Mouse (Mus musculus): ENCODE measurements around the gene Babam2.
"Not testable (repeated sequence)": the region's sequence is repeated elsewhere in the genome, so short reads cannot be mapped to it uniquely, and the experiment has no call there.

Gene Babam2

GRCm38 (mm10) chr5:31959886-31960285 is 262.4 kb downstream of the Babam2 start:
- no peaks in the 10 kb centered on the region for H3K36me3 ChIP-seq (ENCODE audit: control insufficient read depth, insufficient read depth, low read length, poor library complexity, severe bottlenecking)
- no peaks in the 10 kb centered on the region for H3K27me3 ChIP-seq (ENCODE audit: control insufficient read depth, insufficient read depth, low read length, poor library complexity, severe bottlenecking)
- DNase-seq (ENCODE audit: low read depth, low spot score) = no peak

- Histone ChIP-seq H3K36me3 (ENCODE audit: control insufficient read depth, insufficient read depth, low read length, poor library complexity, severe bottlenecking) (no peaks in the 10 kb centered on the region), H3K27me3 (ENCODE audit: control insufficient read depth, insufficient read depth, low read length, poor library complexity, severe bottlenecking) (no peaks in the 10 kb centered on the region)
- no peak for DNase-seq (ENCODE audit: low read depth, low spot score)
These were observed 263.9 kb downstream of the Babam2 start for GRCm38 (mm10) chr5:31961423-31961822.

DNA sequence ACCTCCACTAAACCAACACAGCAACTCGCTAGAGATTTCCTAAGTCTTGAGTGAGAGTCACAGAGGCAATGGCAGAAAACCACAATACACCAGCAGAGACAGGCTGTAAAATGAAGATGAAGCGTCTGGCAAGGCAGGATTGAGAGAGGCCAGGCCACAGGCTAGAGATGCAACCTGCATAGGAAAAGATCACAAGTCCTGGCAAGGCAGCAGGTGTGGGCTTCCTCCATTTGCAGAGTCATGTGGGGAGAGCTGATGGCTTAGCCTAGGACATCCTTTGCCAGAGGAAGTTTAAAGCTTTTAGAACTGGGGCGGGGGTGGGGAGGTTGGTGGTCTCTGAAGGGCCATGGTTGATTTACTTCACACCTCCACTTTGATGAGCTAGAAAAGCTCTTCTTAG is 264.9 kb downstream of the Babam2 start:
- no peaks in the 10 kb centered on the region for H3K36me3 ChIP-seq (ENCODE audit: control insufficient read depth, insufficient read depth, low read length, poor library complexity, severe bottlenecking)

GRCm38 (mm10) chr5:31963352-31963751 is 265.9 kb downstream of the Babam2 start:
- H3K27me3 ChIP-seq (ENCODE audit: control insufficient read depth, insufficient read depth, low read length, poor library complexity, severe bottlenecking) = no peaks in the 10 kb centered on the region
- no peak for DNase-seq (ENCODE audit: low read depth, low spot score)

More for the DNA sequence above, 264.9 kb downstream of the Babam2 start:
- no peak for DNase-seq (ENCODE audit: low read depth, low spot score)
- H3K27me3 ChIP-seq (ENCODE audit: control insufficient read depth, insufficient read depth, low read length, poor library complexity, severe bottlenecking) = no peaks in the 10 kb centered on the region

GRCm38 (mm10) chr5:31963851-31964250 is 266.4 kb downstream of the Babam2 start:
- Histone ChIP-seq H3K36me3 (ENCODE audit: control insufficient read depth, insufficient read depth, low read length, poor library complexity, severe bottlenecking) (no peaks in the 10 kb centered on the region), H3K27me3 (ENCODE audit: control insufficient read depth, insufficient read depth, low read length, poor library complexity, severe bottlenecking) (no peaks in the 10 kb centered on the region)
- no peak for DNase-seq (ENCODE audit: low read depth, low spot score)

More at GRCm38 (mm10) chr5:31963352-31963751, 265.9 kb downstream of the Babam2 start:
- no peaks in the 10 kb centered on the region for H3K36me3 ChIP-seq (ENCODE audit: control insufficient read depth, insufficient read depth, low read length, poor library complexity, severe bottlenecking)

DNA sequence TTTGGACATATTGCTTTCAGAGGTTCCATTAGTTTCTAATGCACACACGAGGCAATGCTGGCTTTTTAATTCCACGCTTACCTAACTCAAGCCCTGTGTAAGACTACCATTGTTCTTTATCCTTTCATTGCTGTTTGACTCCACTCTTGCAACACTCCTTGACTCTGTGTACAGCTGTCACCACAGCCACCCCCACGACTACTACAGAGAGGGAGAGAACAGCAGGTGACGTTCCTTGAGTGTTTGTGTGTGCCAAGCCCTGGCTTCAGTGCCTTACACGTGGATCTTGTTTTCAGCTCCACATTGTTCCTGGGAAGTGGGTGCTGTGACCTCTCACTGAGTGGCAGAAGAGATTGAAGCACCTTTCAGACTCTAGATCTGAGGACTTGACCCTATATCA is 269.3 kb downstream of the Babam2 start:
- no peak for DNase-seq (ENCODE audit: low read depth, low spot score)
- no peaks in the 10 kb centered on the region for H3K36me3 ChIP-seq (ENCODE audit: control insufficient read depth, insufficient read depth, low read length, poor library complexity, severe bottlenecking)
- no peaks in the 10 kb centered on the region for H3K27me3 ChIP-seq (ENCODE audit: control insufficient read depth, insufficient read depth, low read length, poor library complexity, severe bottlenecking)

DNA sequence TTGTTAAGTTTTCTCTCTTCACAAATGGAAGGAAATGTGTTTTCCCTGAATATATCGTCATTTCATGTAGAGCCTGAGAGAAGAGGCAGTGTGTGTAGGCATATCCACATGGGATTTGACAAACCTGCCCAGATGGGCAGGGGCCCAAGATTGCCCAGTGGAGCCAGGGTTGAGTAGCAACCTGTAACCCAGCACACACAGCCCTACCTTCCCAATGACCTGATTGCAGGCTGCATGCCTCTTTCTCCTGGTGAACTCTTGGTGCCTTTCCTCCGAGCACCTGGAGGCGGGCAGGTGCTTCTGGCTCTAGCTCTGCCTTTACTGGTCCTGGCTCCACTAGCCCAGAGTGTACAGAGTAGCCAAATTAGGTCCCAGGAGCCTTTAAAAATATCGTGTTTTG is 270.0 kb downstream of the Babam2 start:
- H3K27me3 ChIP-seq (ENCODE audit: control insufficient read depth, insufficient read depth, low read length, poor library complexity, severe bottlenecking) = no peaks in the 10 kb centered on the region
- H3K36me3 ChIP-seq (ENCODE audit: control insufficient read depth, insufficient read depth, low read length, poor library complexity, severe bottlenecking) = no peaks in the 10 kb centered on the region
- DNase-seq (ENCODE audit: low read depth, low spot score) = no peak

- Histone ChIP-seq H3K36me3 (ENCODE audit: control insufficient read depth, insufficient read depth, low read length, poor library complexity, severe bottlenecking) (no peaks in the 10 kb centered on the region), H3K27me3 (ENCODE audit: control insufficient read depth, insufficient read depth, low read length, poor library complexity, severe bottlenecking) (no peaks in the 10 kb centered on the region)
- no peak for DNase-seq (ENCODE audit: low read depth, low spot score)
These were observed 270.6 kb downstream of the Babam2 start for GRCm38 (mm10) chr5:31968046-31968506.

GRCm38 (mm10) chr5:31972416-31972815 is 274.9 kb downstream of the Babam2 start:
- DNase-seq (ENCODE audit: low read depth, low spot score); H3K36me3 ChIP-seq (ENCODE audit: control insufficient read depth, insufficient read depth, low read length, poor library complexity, severe bottlenecking); H3K27me3 ChIP-seq (ENCODE audit: control insufficient read depth, insufficient read depth, low read length, poor library complexity, severe bottlenecking): not testable (repeated sequence)

- no peak for DNase-seq (ENCODE audit: low read depth, low spot score)
- no peaks in the 10 kb centered on the region for H3K36me3 ChIP-seq (ENCODE audit: control insufficient read depth, insufficient read depth, low read length, poor library complexity, severe bottlenecking)
- H3K27me3 ChIP-seq (ENCODE audit: control insufficient read depth, insufficient read depth, low read length, poor library complexity, severe bottlenecking) = no peaks in the 10 kb centered on the region
These were observed 277.2 kb downstream of the Babam2 start for GRCm38 (mm10) chr5:31974614-31975168.

DNA sequence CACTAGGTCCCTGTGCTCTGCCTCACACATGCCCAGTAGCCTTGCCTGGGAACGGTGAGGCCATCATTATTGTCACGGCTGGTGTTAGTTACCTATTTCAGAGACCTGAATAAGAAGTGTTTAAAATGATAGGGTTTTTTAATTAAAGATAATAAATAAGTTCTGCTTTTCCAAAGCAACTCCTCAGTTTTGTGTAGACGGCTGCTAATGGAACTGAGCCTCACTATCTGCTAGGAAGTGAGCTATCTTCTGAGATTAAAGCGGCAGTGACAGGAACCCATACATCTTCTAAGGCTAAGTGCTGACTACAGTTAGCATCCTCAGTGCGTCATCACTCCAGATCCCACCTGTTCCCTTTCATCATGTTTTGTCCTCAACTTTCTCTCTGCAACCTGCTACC is 284.6 kb downstream of the Babam2 start:
- no peaks in the 10 kb centered on the region for H3K36me3 ChIP-seq (ENCODE audit: control insufficient read depth, insufficient read depth, low read length, poor library complexity, severe bottlenecking)
- DNase-seq (ENCODE audit: low read depth, low spot score) = no peak

DNA sequence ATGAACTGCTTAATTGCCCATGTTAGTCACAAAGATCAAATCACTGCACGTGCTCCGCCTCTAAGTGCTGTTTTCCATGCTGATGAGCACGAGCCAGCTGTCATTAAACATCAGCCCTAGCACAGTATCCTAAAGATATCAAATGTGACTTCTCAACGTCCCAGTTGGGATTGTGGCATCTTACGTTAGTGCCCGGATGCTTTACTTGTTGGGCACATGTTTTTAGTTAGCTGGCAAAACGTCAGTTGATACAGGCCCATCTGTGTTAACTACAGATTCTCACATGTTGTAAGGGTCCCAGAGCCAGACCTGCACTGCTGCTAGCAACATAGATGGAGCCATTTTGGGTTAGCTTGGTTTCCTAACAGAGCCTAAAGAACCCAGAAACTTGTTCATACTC is 285.7 kb downstream of the Babam2 start:
- Histone ChIP-seq H3K27me3 (ENCODE audit: control insufficient read depth, insufficient read depth, low read length, poor library complexity, severe bottlenecking) (no peaks in the 10 kb centered on the region), H3K36me3 (ENCODE audit: control insufficient read depth, insufficient read depth, low read length, poor library complexity, severe bottlenecking) (no peaks in the 10 kb centered on the region)
- no peak for DNase-seq (ENCODE audit: low read depth, low spot score)

More for the DNA sequence above, 284.6 kb downstream of the Babam2 start:
- no peaks in the 10 kb centered on the region for H3K27me3 ChIP-seq (ENCODE audit: control insufficient read depth, insufficient read depth, low read length, poor library complexity, severe bottlenecking)

DNA sequence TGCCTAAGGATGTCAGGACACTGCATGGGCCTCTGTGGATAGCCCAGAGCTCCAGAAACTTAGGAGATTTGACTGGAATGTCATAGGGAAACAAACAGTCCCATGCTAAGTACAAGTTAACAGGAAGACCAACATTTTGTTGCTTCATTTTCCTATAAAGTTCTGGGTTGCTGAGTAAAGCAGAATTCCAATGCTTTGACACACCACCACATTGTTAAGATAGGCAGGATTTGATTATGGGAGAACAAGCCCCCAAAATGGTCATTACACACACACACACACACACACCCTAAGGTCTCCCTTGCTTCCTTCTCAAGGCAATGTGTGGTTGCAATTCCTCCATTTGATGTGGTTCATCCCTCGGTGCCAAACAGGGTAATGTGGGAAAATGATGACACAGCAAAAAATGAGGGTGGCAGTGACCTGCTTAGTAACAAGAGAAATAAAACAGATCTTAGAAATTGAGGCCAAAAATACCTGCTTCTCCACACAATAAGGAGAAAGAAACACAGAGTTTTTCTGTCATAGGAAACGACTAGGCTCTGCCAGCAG is 286.4 kb downstream of the Babam2 start:
- Histone ChIP-seq H3K36me3 (ENCODE audit: control insufficient read depth, insufficient read depth, low read length, poor library complexity, severe bottlenecking) (no peaks in the 10 kb centered on the region), H3K27me3 (ENCODE audit: control insufficient read depth, insufficient read depth, low read length, poor library complexity, severe bottlenecking) (no peaks in the 10 kb centered on the region)
- no peak for DNase-seq (ENCODE audit: low read depth, low spot score)

DNA sequence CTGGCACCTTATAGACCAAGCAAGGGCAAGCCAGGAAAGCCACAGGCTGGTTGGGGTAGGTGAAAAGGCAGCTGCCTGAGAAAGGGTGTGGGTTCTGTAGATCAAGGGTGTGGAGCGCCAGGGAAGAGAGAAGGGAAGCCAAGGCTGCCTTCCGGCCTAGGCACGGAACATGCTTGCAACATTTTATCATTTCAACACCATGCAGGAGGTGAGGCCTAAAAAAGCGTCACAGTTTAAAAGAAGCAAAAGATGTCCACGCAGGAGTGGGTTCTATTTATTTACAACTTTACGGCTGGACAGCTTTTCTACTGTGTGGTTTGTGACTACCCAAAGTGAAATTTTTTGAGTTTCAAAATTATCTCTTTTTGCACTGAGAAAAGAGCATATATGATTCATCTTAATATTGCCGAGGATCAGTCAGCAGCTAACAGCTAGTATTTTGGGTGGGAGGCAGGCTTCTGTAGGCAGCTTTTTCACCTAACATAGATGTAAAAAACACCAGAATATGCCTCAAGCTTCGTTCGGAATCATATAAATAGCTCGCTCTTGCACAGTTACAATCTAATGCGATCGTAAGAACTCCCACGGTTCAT is 287.0 kb downstream of the Babam2 start:
- DNase-seq (ENCODE audit: low read depth, low spot score) = no peak

DNA sequence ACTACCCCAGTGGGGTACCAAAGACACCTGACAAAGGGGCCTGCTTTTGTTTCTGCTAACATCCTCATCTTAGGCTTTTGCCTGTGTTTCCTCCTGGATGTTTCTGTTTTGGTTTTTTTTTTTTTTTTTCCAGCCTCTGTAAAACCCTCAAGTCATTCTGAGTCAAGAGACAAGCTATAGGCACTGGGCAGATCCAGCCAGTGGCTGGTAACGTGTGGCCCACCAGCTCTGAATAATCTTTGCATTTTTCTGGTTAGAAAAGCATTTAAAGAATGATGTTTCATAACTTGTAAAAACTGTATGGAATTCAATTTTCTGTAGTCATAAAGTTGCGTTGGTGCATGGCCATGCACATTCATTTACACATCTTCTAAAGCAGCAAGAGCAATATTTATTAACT is 287.5 kb downstream of the Babam2 start:
- DNase-seq (ENCODE audit: low read depth, low spot score) = no peak
- no peaks in the 10 kb centered on the region for H3K36me3 ChIP-seq (ENCODE audit: control insufficient read depth, insufficient read depth, low read length, poor library complexity, severe bottlenecking)
- H3K27me3 ChIP-seq (ENCODE audit: control insufficient read depth, insufficient read depth, low read length, poor library complexity, severe bottlenecking) = no peaks in the 10 kb centered on the region

More for the DNA sequence above, 287.0 kb downstream of the Babam2 start:
- H3K36me3 ChIP-seq (ENCODE audit: control insufficient read depth, insufficient read depth, low read length, poor library complexity, severe bottlenecking) = no peaks in the 10 kb centered on the region
- no peaks in the 10 kb centered on the region for H3K27me3 ChIP-seq (ENCODE audit: control insufficient read depth, insufficient read depth, low read length, poor library complexity, severe bottlenecking)
